Mouse (Mus musculus): ENCODE measurements around the gene Slc7a1. TPM values are rescaled to one million over a fixed set of nuclear protein-coding genes. Genes with fewer than 3 reads are reported as not detected.

The Slc7a1 gene
- polyA plus RNA-seq (2014; fragmentation: Nextera tagmentation; extraction: Ambion mirVana): 22.5 and 22.6 TPM in 2 replicates

- peak within 1 kb of the TSS; percentile 66; the same call in 1 of the 2 replicates for H3K27ac ChIP-seq (replicated peaks; ENCODE audit: low read depth, low read length)
- H3K4me3 ChIP-seq (ENCODE audit: low read depth, low read length): peak within 1 kb of the TSS; percentile 70
- H3K9me3 ChIP-seq (ENCODE audit: control insufficient read depth, low read length): no peaks in the 10 kb centered on the region
- peak within 1 kb of the TSS; percentile 98 for H3K4me2 ChIP-seq (ENCODE audit: low read depth, low read length)
- DNase-seq (ENCODE audit: low spot score) (peak; percentile 94), ATAC-seq (ENCODE audit: low read depth) (peak; percentile 96)
- peak within 1 kb of the TSS; percentile 79 for H3K9ac ChIP-seq (ENCODE audit: low read depth, low read length)
- H3K36me3 ChIP-seq (ENCODE audit: control insufficient read depth, insufficient read depth, low read length): 0 out of 2 replicates have a peak, but pooled peaks cover under 1% of the 10 kb centered on the region
- peaks cover 4% of the 10 kb centered on the region; the same call in 1 of the 2 replicates for H3K4me1 ChIP-seq (ENCODE audit: control insufficient read depth, insufficient read depth, low read length)
- H3K27me3 ChIP-seq (replicated peaks; ENCODE audit: control insufficient read depth, insufficient read depth, low read length): no peaks in the 10 kb centered on the region
- 4% methylated on average over 32 of the region's 52 CpGs for WGBS
Measured at GRCm38 (mm10) chr5:148399660-148400443, at the start of gene Slc7a1. Gene Slc7a1 (minus strand): TSS chr5:148399904.

- Histone ChIP-seq H3K4me3 (ENCODE audit: low read depth, low read length) (no peak overlapping the region), H3K27me3 (replicated peaks; ENCODE audit: control insufficient read depth, insufficient read depth, low read length) (no peaks in the 10 kb centered on the region), H3K27ac (replicated peaks; ENCODE audit: low read depth, low read length) (no peak overlapping the region), H3K9ac (ENCODE audit: low read depth, low read length) (no peak overlapping the region), H3K36me3 (ENCODE audit: control insufficient read depth, insufficient read depth, low read length) (no peaks in the 10 kb centered on the region), H3K9me3 (ENCODE audit: control insufficient read depth, low read length) (no peaks in the 10 kb centered on the region; the same call in 1 of the 2 replicates), H3K4me1 (ENCODE audit: control insufficient read depth, insufficient read depth, low read length) (0 out of 2 replicates have a peak, but pooled peaks cover 7% of the 10 kb centered on the region), H3K4me2 (ENCODE audit: low read depth, low read length) (no peak overlapping the region)
- ATAC-seq (ENCODE audit: low read depth): no peak
- no peak for DNase-seq (ENCODE audit: low spot score)
- 69% methylated on average over 2 of the region's 2 CpGs for WGBS
Measured at GRCm38 (mm10) chr5:148444974-148445373, 45.3 kb upstream of the Slc7a1 start.

GRCm38 (mm10) chr5:148443734-148444133 lies 44.0 kb upstream of the Slc7a1 start:
- ATAC-seq (ENCODE audit: low read depth) (no peak), DNase-seq (ENCODE audit: low spot score) (peak; percentile 78)
- WGBS: 55% methylated on average over 5 of the region's 5 CpGs
- Histone ChIP-seq H3K4me3 (ENCODE audit: low read depth, low read length) (no peak overlapping the region), H3K27me3 (replicated peaks; ENCODE audit: control insufficient read depth, insufficient read depth, low read length) (no peaks in the 10 kb centered on the region), H3K27ac (replicated peaks; ENCODE audit: low read depth, low read length) (no peak overlapping the region; the same call in 1 of the 2 replicates), H3K9ac (ENCODE audit: low read depth, low read length) (no peak overlapping the region), H3K9me3 (ENCODE audit: control insufficient read depth, low read length) (no peaks in the 10 kb centered on the region; the same call in 1 of the 2 replicates), H3K4me2 (ENCODE audit: low read depth, low read length) (no peak overlapping the region), H3K36me3 (ENCODE audit: control insufficient read depth, insufficient read depth, low read length) (no peaks in the 10 kb centered on the region), H3K4me1 (ENCODE audit: control insufficient read depth, insufficient read depth, low read length) (0 out of 2 replicates have a peak, but pooled peaks cover 7% of the 10 kb centered on the region)

- Histone ChIP-seq H3K27me3 (replicated peaks; ENCODE audit: control insufficient read depth, insufficient read depth, low read length) (no peaks in the 10 kb centered on the region), H3K4me3 (ENCODE audit: low read depth, low read length) (no peak overlapping the region), H3K4me2 (ENCODE audit: low read depth, low read length) (no peak overlapping the region), H3K9me3 (ENCODE audit: control insufficient read depth, low read length) (no peaks in the 10 kb centered on the region), H3K36me3 (ENCODE audit: control insufficient read depth, insufficient read depth, low read length) (no peaks in the 10 kb centered on the region), H3K27ac (replicated peaks; ENCODE audit: low read depth, low read length) (no peak overlapping the region), H3K4me1 (ENCODE audit: control insufficient read depth, insufficient read depth, low read length) (no peaks in the 10 kb centered on the region), H3K9ac (ENCODE audit: low read depth, low read length) (no peak overlapping the region)
- WGBS: 66% methylated on average over 3 of the region's 3 CpGs
- DNase-seq (ENCODE audit: low spot score): no peak
- no peak for ATAC-seq (ENCODE audit: low read depth)
Measured at GRCm38 (mm10) chr5:148435660-148436059, 36.0 kb upstream of the Slc7a1 start.

- H3K27me3 ChIP-seq (replicated peaks; ENCODE audit: control insufficient read depth, insufficient read depth, low read length): no peaks in the 10 kb centered on the region
- no peak overlapping the region for H3K9ac ChIP-seq (ENCODE audit: low read depth, low read length)
- H3K36me3 ChIP-seq (ENCODE audit: control insufficient read depth, insufficient read depth, low read length): no peaks in the 10 kb centered on the region
- no peak overlapping the region for H3K27ac ChIP-seq (replicated peaks; ENCODE audit: low read depth, low read length)
- 0 out of 2 replicates have a peak, but pooled peaks cover 2% of the 10 kb centered on the region for H3K9me3 ChIP-seq (ENCODE audit: control insufficient read depth, low read length)
- H3K4me3 ChIP-seq (ENCODE audit: low read depth, low read length): no peak overlapping the region
- H3K4me1 ChIP-seq (ENCODE audit: control insufficient read depth, insufficient read depth, low read length): no peaks in the 10 kb centered on the region
- WGBS: 70% methylated on average over 5 of the region's 5 CpGs
- no peak for DNase-seq (ENCODE audit: low spot score)
- ATAC-seq (ENCODE audit: low read depth): no peak
- H3K4me2 ChIP-seq (ENCODE audit: low read depth, low read length): no peak overlapping the region
Measured at GRCm38 (mm10) chr5:148432121-148432520, 32.4 kb upstream of the Slc7a1 start.

- H3K4me1 ChIP-seq (ENCODE audit: control insufficient read depth, insufficient read depth, low read length): no peaks in the 10 kb centered on the region
- 68% methylated on average over 4 of the region's 4 CpGs for WGBS
Measured at GRCm38 (mm10) chr5:148428846-148429245, 29.1 kb upstream of the Slc7a1 start.

GRCm38 (mm10) chr5:148425136-148425535 lies 25.4 kb upstream of the Slc7a1 start:
- Histone ChIP-seq H3K9ac (ENCODE audit: low read depth, low read length) (no peak overlapping the region), H3K4me3 (ENCODE audit: low read depth, low read length) (no peak overlapping the region), H3K4me2 (ENCODE audit: low read depth, low read length) (no peak overlapping the region), H3K4me1 (ENCODE audit: control insufficient read depth, insufficient read depth, low read length) (no peaks in the 10 kb centered on the region), H3K36me3 (ENCODE audit: control insufficient read depth, insufficient read depth, low read length) (no peaks in the 10 kb centered on the region), H3K27me3 (replicated peaks; ENCODE audit: control insufficient read depth, insufficient read depth, low read length) (no peaks in the 10 kb centered on the region), H3K9me3 (ENCODE audit: control insufficient read depth, low read length) (0 out of 2 replicates have a peak, but pooled peaks cover 6% of the 10 kb centered on the region), H3K27ac (replicated peaks; ENCODE audit: low read depth, low read length) (no peak overlapping the region)
- ATAC-seq (ENCODE audit: low read depth) (no peak), DNase-seq (ENCODE audit: low spot score) (peak; percentile 17)
- 73% methylated on average over 6 of the region's 6 CpGs for WGBS

More at GRCm38 (mm10) chr5:148428846-148429245, 29.1 kb upstream of the Slc7a1 start:
- Histone ChIP-seq H3K4me3 (ENCODE audit: low read depth, low read length) (no peak overlapping the region), H3K4me2 (ENCODE audit: low read depth, low read length) (no peak overlapping the region), H3K9ac (ENCODE audit: low read depth, low read length) (no peak overlapping the region), H3K36me3 (ENCODE audit: control insufficient read depth, insufficient read depth, low read length) (no peaks in the 10 kb centered on the region), H3K27ac (replicated peaks; ENCODE audit: low read depth, low read length) (no peak overlapping the region), H3K27me3 (replicated peaks; ENCODE audit: control insufficient read depth, insufficient read depth, low read length) (no peaks in the 10 kb centered on the region), H3K9me3 (ENCODE audit: control insufficient read depth, low read length) (0 out of 2 replicates have a peak, but pooled peaks cover 6% of the 10 kb centered on the region)
- DNase-seq (ENCODE audit: low spot score) (no peak), ATAC-seq (ENCODE audit: low read depth) (no peak)

- Histone ChIP-seq H3K36me3 (ENCODE audit: control insufficient read depth, insufficient read depth, low read length) (no peaks in the 10 kb centered on the region), H3K9ac (ENCODE audit: low read depth, low read length) (no peak overlapping the region), H3K4me1 (ENCODE audit: control insufficient read depth, insufficient read depth, low read length) (no peaks in the 10 kb centered on the region), H3K27ac (replicated peaks; ENCODE audit: low read depth, low read length) (no peak overlapping the region), H3K4me2 (ENCODE audit: low read depth, low read length) (no peak overlapping the region), H3K4me3 (ENCODE audit: low read depth, low read length) (no peak overlapping the region), H3K27me3 (replicated peaks; ENCODE audit: control insufficient read depth, insufficient read depth, low read length) (no peaks in the 10 kb centered on the region), H3K9me3 (ENCODE audit: control insufficient read depth, low read length) (0 out of 2 replicates have a peak, but pooled peaks cover 3% of the 10 kb centered on the region)
- DNase-seq (ENCODE audit: low spot score) (no peak), ATAC-seq (ENCODE audit: low read depth) (no peak)
- 66% methylated on average over 2 of the region's 2 CpGs for WGBS
Measured at GRCm38 (mm10) chr5:148421326-148421725, 21.6 kb upstream of the Slc7a1 start.
